Mouse (Mus musculus): ENCODE data around the gene Tspan15.

Gene Tspan15

GRCm38 (mm10) chr10:62189910-62190309, 41.1 kb downstream of the Tspan15 start:
- no peak for DNase-seq (ENCODE audit: low read depth)

- DNase-seq (ENCODE audit: low read depth) = no peak
These were observed 41.7 kb downstream of the Tspan15 start for GRCm38 (mm10) chr10:62189303-62189702.

GRCm38 (mm10) chr10:62186882-62187281, 44.2 kb downstream of the Tspan15 start:
- peak; percentile 74 for DNase-seq (ENCODE audit: low read depth)

DNA sequence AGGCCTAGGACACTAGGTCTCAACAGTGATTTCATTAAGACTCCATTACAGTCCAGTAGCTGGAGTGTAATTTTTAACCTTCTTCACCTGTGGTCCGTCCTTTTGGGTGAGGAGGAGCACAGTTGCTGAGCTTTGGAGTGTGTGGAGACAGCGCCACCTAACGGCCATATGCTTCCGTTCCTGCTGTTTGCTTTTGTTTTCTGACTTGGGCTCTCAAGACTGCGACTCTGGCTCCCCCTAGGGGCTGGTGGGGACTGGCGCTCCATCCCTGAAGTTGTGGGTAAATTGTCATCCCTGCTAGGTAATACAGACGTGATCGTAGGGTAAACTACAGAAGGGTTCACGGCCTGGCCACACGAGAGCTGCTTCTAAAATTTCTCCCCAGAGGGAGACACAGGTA, 48.0 kb downstream of the Tspan15 start:
- peak; percentile 98 for DNase-seq (ENCODE audit: low read depth)

- DNase-seq (ENCODE audit: low read depth) = no peak
These were observed 48.5 kb downstream of the Tspan15 start for GRCm38 (mm10) chr10:62182471-62183014.

DNA sequence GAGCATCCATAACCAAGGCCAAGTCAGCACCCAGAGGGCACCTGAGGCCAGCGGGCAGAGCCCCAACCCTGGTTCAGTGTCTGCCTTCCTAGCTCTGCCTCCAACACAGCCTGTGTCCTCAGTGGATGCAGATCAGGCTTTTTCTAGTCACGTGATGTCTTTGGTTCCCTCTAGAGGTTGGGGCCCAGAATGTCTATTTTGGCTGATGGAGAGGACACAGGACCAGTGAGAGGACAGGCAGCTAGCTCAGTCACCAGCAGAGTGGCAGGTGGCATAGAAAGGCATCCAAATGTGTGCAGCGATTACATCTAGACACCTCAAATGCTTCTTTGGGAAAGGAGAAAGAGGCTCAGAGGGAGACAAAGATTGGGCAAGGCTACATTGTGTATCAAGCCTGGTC, 49.4 kb downstream of the Tspan15 start:
- DNase-seq (ENCODE audit: low read depth) = no peak

- DNase-seq (ENCODE audit: low read depth) = no peak
These were observed 51.1 kb downstream of the Tspan15 start for GRCm38 (mm10) chr10:62179944-62180343.

DNA sequence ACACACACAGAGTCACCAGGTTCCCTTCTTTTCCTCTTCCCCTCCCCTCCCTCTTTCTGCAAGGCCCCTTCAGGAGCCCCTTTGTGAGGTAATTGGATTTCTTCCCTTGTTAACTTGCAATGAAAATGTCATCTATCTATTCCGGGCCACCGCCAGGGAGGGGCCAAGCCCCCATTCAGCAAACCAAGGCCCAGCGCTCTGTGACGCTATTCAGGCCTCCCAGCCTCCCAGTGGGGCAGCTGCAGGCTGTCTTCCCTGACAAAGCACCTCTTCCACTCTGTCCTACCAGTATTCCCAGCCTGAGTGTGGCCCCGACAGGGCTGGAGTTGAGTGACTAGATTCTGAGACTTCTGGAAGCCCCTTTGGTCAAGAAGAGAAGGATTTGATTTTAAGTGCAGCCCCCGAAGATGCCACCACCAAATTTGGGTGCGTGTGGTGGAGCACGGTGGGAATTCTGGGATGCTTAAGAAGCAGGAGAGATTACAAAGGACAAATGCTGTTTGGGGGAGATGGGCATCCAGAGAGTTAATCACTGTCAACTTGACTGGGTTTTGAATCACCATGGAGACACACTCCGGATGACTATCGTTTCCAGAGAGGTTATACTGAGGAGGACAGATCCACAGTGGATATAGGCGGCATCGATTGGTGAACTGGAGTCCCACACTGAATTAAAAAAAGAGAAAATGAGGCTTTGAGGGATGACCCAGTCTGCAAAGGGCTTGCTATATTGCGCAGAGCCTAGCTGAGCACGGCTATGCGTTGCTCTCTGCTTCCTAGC, 56.3 kb downstream of the Tspan15 start:
- DNase-seq (ENCODE audit: low read depth) = no peak

- no peak for DNase-seq (ENCODE audit: low read depth)
These were observed 57.1 kb downstream of the Tspan15 start for GRCm38 (mm10) chr10:62173941-62174448.

GRCm38 (mm10) chr10:62172841-62173553, 58.1 kb downstream of the Tspan15 start:
- no peak for DNase-seq (ENCODE audit: low read depth)

DNA sequence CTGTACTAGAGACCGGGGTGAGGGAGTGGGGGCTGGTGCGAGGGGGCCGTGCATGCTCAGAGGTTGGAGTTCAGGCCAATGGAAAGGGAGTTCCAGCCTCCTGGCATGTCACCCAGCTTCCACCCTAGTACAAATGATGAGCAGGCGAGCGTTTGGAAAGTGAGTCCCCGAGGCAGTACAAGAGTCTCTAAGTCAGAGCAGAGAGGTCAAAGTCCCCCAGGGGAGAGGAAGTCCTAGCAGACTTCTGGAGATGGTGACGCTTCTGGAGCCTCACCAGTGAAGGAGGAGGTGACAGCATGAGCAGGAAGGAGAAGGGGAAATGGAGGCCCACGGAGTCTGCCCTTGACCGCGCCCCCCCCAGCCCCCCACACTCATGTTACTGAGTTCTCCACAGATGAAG, 68.6 kb downstream of the Tspan15 start:
- DNase-seq (ENCODE audit: low read depth) = no peak

DNA sequence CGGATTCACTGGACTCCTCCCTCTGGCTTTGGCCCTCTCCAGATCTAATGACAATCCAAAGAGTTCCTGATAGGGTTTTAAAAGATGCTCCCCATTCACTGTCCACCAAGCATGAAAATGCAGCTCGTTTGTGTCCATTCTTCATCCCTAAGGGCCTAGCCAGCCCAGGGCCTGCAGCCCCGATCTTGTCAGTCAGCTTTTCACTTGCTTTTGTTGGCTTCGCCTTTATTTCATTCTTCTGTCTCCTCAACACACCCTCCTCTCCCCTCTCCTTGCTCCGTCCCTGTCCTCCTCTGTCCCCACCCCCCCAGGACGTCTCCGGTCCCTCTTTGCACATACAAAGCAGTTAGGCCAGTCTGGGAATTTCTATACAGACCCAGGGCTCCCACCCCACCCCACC, 81.1 kb downstream of the Tspan15 start:
- DNase-seq (ENCODE audit: low read depth) = no peak

DNA sequence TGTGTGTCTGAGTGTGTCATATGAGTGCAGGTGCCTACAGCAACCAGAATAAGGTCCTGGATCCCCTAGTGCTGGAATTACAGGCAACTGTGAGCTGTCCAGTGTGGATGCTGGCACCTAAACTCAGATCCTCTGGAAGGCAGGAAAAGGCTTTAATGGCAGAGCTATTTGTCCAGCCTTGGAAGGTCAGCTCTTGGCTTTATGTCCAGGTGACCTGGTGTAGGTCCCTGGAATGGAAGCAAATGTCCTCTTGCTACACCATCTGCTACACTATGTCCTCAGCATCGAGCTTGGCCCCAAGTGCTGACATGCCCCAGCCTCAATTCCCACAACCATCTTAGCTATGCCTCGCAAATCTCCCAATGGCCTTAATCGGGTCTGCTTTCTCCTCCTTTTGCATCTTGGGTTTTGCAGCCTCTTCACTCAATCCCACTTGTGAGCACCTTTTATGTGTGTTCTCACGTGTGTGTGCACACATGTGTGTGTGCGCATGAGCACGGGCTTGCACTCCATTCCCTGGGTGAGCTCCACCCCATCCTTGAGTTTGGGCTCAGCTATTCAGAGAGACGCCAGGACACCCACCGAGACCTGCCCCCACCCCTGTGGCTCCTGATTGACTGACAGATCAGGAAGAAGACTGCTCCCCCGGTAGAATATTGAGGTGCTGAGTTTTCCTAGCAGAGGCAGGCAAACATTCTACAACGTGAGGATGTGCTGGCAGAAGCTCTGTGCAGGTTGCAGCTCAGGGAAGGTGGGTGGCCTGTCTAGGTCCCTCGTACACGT, 83.4 kb downstream of the Tspan15 start:
- DNase-seq (ENCODE audit: low read depth) = no peak

DNA sequence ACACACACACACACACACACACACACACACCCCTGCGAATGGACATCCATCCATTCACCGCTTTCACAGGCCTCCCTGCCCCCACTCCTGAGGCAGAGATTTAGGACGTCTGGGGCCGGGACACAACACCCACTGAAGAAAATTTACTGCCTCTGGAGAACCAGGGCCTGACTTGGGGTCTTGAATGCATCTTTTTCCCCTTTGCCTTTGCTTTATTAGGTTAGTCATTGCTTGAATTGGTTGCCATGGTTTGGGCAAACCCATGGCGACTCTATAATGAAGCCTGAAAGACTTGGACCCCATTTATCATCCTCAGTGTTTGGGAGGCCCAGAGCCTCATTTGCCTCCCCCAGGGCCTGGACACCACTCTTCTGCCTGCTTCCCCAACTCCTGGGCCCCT, 85.1 kb downstream of the Tspan15 start:
- no peak for DNase-seq (ENCODE audit: low read depth)

DNA sequence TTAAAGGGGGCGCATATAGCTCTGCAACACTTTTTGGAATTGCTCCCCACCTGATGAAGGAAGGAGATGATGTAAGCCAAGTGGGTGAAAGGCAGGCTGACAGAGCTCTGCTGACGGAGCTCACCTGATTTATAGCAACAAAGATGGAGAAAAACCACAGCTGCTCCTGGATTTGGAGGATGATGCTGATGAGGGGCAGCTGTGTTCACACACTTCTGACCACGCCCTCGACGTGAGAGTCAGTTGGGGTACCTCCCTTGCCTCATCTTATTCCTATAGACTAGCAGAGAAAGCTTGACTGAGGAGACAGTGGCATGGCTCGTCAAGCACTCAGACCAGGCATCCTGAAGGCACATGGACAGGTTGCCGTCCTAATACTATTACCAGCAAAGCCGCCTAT, 87.2 kb downstream of the Tspan15 start, which contains the start of gene Fam241b:
Fam241b (minus strand) TSS at position 101 of the 400 bp plus-strand sequence.
- no peak for DNase-seq (ENCODE audit: low read depth)

GRCm38 (mm10) chr10:62138040-62138439, 93.0 kb downstream of the Tspan15 start:
- DNase-seq (ENCODE audit: low read depth) = no peak

- DNase-seq (ENCODE audit: low read depth) = no peak
These were observed 93.9 kb downstream of the Tspan15 start for GRCm38 (mm10) chr10:62137150-62137549.

DNA sequence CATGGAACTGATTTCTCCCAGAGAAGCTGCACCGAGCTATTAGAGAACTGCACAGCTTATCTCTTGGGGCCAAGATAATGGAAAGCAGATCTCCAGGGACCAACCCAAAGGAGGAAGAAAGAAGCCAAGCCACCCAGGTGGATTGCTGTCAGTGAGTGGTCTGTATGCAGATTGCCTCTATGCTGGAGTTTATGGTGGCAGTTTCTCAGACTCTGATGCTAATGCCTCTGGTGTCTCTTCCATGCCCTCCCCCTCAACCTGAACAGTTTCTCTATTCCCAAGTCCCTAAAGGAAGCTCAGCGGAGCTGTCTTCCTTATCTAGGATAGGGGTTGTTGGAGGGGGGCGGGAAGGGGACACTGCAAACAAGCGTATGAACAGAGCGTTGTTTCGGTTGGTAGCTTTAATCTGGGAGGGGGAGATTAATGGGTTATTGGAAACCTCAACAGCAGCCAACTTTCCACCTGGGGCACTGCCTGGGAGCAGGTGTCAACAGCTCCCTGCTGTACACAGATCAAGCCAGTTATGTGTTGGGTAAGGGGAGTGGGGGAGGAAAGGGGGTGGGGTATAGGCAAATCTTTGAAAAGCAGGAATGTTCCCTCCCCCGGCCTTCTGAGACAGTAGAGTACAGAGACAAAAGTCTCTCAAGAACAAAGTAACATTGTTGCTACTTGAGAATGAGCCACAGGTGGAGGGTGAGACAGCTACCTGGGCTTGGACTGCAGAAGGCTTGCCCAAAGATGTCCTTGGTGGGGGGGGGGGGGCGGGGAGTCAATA, 95.2 kb downstream of the Tspan15 start:
- DNase-seq (ENCODE audit: low read depth) = no peak

Measured in c-Kit-positive CD71-positive TER-119-negative erythroid progenitor cells, embryonic 14.5 days (primary cell).